Mouse (Mus musculus): ENCODE results near the gene B3galt1. TPM values are rescaled to one million over a fixed set of nuclear protein-coding genes. Genes with fewer than 3 reads are reported as not detected.

B3galt1 gene
- under 1 TPM; 0.27 to 0.58 TPM for polyA plus RNA-seq (2017; shearing (Covaris generic))

DNA sequence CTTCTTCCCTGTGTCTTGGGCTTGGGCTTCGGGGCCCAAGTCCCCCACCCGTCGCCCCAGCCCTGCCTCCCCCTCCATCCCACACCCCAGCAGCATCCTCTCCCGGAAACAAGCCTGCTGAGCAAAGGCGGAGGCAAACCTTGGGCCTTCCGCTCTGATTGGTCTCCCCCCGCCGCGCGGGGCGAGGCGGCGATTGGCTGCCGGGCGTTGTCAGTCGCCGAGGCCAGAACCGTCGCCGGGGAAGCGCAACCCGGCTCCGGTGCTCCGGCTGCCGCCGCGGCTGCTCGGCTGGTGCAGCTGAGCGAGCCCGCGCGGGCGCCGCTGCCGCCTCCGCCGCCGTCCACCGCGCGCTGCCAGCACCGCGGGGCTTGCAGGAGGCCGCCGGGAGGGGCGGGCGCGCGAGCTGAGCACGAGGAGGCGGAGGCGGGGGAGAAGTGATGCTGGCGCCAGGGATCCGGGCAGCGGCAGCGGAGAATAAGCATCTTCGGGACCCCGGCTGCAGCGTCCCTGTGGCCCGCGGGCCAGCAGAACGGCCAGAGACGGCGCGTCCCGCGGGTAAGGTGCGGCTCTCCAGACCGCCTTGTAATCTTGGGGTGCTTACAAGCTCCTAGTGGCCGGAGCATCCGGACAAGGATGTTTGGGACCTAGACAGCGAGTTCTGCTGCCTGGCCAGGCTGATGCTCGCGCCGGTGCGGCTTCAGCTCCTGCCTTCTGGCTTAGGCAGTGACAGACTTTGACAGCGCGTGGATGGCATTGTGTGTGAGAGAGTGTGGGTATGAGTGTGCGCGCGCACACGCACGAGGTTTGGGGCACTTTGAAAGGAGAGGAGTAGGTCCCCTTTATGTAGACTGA lies at the start of gene B3galt1:
TSS of gene B3galt1 (plus strand) at position 392 of the 852 bp plus-strand sequence.
- peak; percentile 85 for ATAC-seq

DNA sequence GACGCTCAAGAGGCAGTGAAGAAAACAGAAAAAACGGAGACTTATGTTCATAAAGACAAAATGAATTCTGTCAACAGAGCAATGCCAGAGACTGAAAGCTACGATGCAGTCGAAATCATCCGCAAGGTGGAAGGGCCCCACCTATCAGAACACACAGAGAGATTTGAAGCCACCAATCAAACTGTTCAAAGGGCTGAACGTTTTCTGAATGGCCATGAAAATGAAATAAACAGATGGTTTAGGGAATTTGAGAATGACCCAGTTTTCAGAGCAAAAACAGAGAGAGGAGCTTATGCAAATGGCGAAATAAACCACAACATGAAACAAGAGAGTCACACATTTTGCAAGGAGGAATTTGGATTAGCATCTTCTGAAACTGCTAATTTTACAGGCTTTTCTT lies 49.3 kb upstream of the B3galt1 start:
- ATAC-seq = no peak

DNA sequence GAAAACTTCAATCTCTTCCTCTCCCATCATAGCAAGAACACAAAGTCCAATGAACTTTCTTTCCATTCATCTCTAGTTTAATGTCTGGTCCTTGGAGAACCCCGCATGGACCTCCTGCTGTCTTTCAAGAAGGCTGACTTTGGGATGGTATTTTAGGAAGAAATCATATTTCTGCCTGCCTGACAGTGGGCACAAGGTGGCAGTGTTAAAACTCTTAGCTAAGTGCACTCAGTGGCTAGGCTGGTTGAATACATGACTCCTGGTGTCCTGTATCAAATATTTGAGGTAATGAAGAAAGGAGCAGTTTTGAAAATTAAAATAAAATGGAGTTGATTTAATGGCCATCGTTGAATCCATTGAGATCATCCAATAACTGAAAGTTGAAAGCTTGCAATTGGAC lies 30.3 kb upstream of the B3galt1 start:
- no peak for ATAC-seq

DNA sequence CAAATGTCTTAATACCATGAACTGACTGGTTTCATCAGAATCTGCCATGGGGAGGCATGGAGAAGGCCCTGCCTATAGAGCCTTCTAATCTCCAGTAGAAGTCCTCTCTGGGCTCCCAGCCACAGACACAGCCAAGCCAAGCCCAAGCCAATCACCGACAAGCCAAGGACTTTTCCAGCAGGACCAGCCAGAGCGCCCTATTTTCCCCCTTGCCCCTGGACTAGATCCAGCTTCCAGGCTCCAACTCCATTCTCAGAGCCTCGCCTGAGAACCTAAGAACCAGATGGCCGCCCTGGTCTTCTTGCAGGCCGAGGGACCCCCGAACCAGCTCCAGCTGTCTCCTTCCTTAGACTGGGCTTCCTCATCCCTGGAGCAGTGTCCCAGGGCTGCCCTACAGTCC lies 26.2 kb upstream of the B3galt1 start:
- ATAC-seq = no peak

DNA sequence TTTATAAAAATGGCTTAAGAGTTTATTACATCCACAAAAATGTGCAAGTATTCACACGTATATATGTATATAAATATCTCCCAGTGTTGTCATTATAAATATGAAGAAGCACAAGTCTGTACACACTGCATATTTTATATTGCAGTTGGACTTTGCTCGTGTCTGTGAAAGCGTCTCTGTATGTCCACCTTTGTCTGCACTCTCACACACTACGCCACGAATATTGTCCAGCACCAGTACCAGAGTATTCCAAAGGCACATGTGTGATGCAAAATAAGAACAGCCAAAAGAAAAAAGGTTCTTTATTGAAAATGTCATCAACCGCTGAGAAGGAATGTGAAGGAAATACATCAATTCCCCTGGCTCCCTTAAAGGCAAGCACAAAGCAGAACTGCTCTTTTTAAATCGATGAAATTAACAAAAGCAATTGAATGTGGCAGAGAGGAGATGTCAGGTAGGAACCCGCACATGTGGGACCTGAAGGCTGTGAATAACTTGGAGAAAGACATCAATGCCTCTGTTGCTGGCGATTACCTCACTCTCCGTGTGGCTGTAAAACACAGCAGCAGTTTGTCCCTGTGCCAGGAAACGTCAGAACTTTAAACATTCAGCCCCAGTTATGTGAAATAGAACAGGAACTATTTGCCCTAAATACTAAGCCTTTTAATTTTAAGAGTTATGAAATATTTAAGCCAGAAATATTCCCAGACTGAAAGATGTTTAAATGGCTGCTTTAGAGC lies 23.5 kb upstream of the B3galt1 start:
- ATAC-seq = no peak

DNA sequence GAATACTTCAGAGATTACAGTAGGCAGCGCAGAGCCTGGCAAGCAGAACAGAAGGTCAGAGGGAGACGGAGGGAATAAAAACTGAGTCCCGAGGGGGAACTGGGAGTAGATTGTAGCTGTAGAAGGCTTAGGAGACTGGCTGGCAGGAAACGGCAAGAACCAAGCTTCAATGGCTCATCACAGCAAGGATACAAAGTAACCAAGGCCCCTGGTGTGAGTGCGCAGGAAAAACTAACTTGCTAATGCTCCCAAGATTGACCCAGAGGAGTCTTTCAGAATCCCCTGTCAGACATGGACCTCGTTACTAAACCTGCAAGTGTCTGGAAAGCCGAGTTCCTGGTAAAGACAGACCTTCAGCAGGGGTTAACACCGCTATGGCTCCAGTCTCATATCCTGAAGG lies 21.2 kb upstream of the B3galt1 start:
- no peak for ATAC-seq

DNA sequence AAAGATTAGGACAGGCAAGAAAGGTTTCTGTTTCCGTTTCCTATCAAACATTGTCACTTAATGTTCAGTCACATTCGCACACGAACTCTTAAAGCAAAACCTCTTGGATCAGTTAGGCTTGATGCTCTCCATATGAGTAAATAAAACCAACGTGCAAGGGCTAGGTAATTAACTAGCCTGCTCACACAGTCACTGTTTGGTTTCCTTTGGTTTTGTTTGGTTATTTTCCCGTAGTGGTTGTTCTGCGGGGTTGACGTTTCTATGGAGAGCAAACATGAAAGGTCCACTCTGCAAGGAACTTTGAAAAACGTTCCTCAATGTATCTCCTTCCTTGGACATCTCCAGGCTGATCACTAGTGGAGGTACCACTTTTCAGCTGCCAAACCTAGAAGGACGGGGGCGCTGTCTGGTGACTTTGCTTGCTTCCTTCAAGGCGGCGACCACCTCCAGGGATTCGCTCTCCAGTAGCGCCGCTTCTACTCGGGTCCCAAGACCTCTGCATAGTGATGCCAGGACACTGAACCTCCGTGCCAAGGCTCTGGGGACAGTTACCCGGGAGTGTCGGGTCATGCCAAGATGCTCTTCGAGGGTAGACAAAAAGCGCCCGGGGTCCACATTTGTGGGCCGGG lies 706 bp upstream of the B3galt1 start:
- ATAC-seq = peak; percentile 8

DNA sequence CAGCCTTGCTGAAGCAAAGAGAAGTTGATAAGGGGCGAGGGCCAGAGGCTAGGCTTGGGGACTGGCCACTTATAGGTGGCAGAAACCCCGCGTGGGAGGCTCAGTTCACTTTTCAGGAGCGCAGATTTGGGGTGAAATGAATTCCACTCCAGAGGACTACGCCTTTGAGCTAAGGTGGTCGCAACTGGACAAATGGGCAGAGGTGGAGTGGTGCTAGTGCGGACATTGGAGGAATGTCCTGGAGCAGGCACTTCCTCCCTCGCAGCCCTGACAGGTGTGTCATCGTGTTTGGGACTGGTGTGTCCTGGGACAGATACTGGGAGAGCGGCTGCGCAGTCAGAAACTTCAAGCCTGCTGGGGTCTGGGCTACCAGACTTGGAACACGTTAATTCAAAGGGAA lies 895 bp downstream of the B3galt1 start:
- no peak for ATAC-seq

DNA sequence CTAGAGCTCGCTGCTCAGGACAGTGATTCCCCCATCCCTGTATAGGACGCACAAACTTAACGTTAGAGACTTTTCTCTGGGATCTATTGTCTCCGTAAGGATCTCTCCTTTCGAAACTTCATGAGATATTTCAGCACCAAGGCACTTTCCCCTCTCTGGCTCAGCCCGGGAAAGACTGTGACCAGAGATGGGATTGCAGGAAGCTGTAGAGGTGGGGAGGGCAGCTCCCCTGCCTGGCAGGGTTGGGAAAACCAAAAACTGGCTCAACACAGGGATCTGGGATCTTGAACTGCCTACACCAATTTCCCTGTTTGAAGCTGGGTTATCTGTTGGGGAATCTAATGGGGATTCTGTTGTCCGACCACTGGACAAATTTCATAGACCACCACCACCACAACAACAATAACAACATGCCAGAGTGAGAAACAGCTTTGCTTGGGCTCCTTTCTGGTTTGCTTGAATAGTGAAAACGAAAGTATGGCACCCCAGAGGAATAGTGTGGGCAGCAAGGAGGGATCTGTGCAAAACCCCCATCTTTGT lies 1.5 kb downstream of the B3galt1 start:
- ATAC-seq = no peak

DNA sequence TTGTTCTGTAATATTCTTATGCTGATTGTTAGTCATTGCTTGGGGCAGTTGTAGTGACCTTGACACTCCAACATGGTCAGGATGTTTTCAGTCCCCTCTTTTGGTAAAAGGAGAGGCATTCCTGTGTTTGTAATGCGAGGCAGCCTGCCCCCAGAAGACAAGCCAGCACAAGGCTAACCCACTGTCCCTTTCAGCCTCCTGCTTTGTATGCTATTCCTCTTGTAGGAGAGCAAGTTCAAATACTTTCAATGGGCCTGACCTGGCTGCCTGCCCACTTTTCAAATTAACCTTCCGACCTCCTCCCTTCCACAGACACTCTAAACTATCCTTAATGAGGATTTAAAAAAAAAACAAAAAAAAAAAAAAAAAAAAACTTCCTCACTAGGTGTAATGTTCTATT lies 11.0 kb downstream of the B3galt1 start:
- no peak for ATAC-seq

DNA sequence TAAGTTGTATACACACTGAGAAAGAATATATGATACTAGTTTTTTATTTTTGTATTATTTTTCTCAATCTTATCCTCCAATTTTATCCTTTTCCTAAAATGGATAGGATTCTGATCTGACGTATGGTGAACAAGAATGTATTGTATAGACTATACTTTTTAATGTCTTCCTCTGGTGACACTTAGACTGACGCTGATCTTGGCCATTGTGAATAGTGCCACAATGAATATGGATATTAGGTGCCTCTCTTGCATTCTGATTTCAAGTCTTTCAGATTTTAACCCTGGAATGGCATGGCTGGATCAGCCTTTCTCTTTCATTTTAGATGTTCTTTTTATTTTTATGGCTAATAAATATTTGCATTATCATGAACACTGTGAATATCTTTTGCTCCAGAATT lies 17.4 kb downstream of the B3galt1 start:
- no peak for ATAC-seq

DNA sequence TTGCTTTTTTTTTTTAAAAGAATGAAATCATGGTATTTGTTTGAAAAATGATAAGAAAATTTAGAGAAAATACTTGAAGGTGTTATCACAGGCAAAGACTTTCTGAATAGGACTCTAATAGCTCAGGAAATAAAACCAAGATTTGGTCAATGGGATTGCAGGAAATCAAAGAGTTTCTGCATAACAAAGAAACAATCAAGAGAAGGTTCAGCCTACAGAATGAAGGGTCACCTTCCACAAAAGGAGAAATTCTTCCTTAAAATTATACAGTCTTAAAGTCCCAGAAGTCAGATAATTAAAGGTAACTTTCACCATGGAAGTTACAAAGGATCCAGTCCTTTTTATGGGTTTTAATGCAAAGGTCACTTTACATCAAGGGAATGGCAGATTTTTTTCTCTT lies 24.7 kb downstream of the B3galt1 start:
- no peak for ATAC-seq

DNA sequence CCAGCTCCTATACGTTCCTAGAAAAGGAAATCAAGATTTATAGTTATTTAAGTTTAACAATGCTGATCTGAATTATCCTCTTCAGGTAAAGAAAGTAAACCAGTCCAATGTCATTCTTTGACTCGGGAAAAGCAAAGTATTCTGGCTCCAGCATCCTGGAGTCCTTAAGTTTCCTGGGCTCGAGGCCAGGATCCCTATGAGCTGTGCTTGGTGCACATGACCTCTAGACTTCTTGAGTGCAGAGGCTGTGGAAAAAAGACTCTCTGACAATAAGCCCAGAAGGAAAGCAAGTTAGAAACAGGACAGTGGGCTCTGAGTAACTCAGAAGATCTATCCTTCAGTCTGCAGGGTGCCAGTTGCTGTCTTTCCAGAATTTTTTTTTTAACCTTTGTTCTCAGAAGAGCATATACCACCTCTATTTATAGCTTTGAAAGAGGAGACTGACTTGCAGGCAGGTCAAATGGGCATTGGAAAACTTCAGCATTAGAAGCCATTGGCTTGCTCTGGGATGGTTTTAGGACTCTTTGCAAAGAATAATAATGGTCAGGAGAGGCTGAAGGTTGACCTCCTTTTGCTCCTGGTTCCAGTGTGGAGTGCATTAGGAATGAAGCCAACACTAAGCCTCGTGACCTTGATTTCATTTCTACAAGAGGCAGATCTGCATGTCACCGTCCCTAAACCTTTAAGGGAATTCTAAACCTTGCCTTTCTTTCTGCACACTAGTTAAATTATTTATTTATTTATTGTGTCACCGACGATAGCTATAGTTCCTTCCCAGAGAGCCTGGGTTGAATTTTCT lies 26.4 kb downstream of the B3galt1 start:
- ATAC-seq = no peak

DNA sequence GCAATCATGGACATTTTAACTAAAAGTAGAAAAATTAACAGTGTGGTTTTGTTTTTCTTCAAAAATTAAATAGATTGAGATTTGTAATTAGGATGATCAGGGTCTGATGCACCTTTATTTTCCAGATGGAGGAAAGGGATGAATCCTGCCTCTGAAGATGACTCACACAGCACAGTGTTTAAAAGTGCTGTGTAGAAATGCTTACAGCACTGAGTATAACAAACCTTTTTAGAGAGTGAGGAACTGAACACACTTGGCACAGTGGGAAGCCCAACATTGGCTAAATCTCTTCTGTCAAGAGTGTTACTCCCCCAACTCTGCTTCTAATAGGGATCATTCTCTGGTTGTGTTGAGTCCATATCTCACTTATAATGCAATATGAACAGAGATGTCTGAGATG lies 57.2 kb downstream of the B3galt1 start:
- no peak for ATAC-seq

DNA sequence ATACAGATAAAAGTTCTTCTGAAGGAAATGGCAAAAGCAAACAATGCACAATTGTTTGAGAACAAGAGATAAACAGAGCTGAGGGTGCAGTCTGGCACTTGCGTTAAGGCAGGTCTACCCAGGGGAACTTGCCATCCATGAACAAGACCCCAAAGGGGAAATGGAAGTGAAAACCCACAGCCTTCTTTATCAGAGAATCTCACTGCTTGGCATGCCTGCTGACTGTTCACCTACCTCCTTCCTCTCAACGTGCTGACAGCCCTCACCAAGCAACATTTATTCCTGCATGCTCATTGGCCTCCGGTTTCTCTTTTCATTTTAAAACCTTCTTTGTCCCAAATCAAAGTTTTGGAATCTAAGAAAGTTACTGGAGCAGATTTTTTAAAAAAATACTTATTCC lies 62.0 kb downstream of the B3galt1 start:
- ATAC-seq = no peak

DNA sequence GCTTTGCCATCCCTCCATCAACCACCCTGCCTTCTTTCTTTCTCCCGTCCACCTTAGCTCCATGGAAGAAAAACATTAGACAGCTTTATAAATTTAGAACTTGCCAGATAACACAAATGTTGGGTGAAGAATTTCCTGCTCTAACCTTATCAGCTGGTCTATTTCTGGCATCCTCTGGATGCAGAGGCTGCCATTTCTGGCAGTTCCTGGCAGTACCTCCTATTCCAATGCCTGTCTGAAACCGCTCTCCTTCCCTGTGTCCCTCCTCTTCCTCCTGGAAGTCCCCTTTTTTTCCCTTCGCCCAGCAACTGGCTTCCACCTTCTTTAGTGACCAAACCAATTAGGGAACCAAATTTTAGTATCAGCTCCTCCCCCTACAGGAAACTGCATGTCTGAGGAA lies 62.6 kb downstream of the B3galt1 start:
- ATAC-seq = no peak

DNA sequence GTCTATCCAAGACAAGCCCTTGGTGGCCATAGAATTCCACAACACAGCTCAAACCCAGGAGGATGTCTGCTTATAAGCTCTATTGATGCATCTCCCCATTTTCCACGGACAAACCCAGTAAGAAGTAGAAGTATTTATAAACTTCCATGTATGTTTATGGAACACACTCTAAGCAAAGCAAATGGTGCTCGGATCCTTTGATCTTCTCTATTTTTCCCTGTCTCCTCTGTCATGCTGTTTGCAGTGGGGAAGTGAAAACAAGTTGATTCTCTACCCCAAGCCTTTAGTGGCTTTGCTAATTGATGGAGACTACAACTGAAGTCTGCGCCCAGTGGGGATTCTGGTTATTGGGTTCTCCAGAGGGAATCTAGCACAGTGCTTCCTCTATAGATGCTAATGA lies 89.2 kb downstream of the B3galt1 start:
- no peak for ATAC-seq

DNA sequence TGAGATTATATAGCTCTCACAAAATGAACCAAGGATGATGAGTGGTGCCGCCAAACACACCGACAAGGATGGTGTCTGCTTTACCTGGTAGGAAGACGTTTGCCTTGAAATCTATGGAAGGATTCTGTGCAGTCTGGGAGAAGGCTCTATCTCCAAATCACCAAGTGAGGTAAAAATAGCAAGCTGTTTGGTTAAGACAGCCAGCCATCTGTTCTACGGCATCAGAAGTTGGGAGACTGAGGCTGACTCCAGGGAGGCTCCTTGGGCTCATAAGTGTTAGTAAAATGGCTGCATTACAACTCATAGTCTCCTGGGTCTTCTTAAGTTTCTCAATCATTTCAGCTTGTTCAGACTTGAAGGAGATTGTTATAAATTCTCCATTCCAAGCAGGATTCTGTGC lies 91.7 kb downstream of the B3galt1 start:
- no peak for ATAC-seq

DNA sequence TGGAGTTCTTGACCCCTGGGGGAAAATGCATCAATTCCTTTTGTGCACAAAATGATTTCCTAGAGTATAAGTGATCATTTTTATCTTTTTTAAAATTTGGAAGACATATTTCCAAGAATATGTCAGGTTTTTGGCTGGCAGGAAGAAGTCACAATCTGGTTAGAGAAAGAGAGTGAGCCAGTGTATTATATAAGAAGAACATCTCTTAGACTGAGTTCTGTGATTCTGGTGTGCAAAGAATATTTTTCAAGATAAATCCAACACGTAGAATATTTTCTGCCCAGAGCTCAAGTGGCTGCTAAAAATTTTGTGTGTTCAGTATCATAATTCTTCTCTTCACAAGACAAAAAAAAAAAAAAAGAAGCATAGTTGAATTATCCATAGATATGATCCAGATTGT lies 92.4 kb downstream of the B3galt1 start:
- ATAC-seq = no peak

DNA sequence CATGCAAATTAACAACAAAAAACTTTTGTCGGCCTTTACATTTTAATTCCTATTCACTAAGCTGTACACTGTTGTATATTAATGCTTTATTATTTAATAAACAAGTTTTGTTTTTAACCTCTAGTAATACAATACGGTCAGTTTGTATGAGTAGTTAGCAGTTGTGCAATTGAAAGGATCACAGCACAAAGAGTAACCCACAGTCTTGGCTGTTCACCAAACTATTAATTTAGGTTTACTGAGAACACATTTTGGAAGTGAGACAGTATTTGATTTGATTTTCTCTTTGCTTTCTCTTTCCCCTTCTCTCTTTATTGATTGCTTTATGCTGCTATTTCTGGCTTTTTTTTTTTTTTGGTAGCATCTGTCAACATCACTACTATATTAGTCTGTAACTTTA lies 106.0 kb downstream of the B3galt1 start:
- no peak for ATAC-seq

DNA sequence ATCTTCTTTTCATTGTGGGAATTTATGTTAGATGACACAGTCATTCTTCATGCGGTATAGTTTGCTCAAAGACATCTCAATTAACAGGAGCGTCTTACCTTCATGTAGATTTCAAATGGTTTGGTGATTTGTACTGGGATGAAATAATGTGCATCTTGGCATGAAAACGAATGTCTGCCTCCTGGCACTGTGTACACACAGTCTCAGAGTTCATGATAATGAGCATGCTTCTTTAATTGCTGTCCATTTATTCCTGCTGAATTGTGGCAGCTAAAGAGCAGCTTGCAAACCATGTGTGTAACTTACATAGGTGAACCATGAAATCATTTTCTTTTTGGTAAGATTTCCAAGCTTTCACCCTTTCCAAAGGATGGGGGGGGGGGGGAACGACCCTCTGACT lies 112.0 kb downstream of the B3galt1 start:
- ATAC-seq = no peak

DNA sequence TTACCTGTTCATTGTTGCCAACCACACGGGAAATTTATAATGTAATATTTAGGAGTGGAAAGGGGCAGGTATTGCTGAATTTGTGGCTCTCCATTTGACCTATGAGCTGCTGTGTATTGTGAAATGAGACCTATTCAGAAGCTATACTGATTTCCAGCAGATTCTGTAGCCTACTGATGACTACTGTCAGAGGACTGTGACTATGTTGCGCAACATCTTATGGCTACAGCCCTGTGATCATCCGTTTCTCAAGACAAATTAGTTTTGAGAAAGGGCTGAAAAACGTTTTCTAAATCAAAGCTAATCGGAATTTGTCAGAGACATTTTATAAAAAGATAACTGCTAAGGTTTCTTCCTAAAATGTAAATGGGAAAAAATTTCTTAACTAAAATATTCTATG lies 158.6 kb downstream of the B3galt1 start:
- no peak for ATAC-seq

DNA sequence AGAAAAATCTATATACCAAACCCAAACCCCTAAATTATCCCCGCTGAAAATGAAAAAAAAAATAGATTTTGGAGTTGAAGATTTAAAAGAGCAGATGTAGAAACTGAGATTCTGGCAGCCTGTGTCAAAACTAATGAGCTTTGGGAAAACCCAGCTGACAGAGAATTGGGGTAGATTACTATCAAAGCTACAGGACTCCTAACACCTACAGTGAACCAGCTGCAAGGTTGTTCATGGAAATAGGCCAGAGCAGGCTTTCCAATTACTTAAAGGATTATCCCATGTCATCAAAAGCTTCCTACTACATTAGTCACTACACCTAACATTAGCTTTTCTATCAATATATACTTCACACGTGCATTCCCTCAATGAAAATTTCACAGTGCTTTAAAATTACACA lies 165.1 kb downstream of the B3galt1 start:
- no peak for ATAC-seq

Data from CD4-positive, CD25-positive, alpha-beta regulatory T cell, adult 4 months (primary cell).